10 mouse cellular contexts compared by ENCODE assay signal in genomic region chr3:41201782-41202181, GRCm38 (mm10).
A peak's percentile ranks its signal among the peaks of the same experiment; 100 is the strongest.
DNase-seq lines count a peak whose midpoint lies in the region; TF ChIP-seq lines count a peak whose summit lies in the region.
"Had no signal": no experiment of that assay in that cellular context is flagged by ENCODE, and none has a peak within 500 bp of the region (broad histone marks: within the 10 kb centered on the region; RNA-seq: fewer than 3 reads in every experiment).

No protein-coding gene starts in this region.

- DNase-seq in heart, adult 2 months = no peak
- DNase-seq in heart, embryonic 10.5 days (ENCODE audit: low spot score) = no peak
- DNase-seq in testis, postnatal 14 days (ENCODE audit: low spot score) = no peak
- DNase-seq in embryo, embryonic 10.5 days (ENCODE audit: low spot score) = peak; percentile 59
- DNase-seq in thymus, postnatal 4 days = peak; percentile 55
- no peak for DNase-seq in frontal cortex, adult 2 months (ENCODE audit: extremely low spot score in 1 of 2, low spot score in 1 of 2)
- DNase-seq in heart, postnatal 36 days = no peak
- DNase-seq: layer of hippocampus, adult 9-11 months had no signal

- no peak overlapping the region for H3K9ac ChIP-seq in heart, adult 2 months (ENCODE audit: low read depth, low read length)

- H3K9me3 ChIP-seq in heart, embryonic 10.5 days = no peaks in the 10 kb centered on the region
- H3K9me3 ChIP-seq: midbrain, embryonic 10.5 days had no signal

- H3K27ac ChIP-seq in heart, adult 2 months = no peak overlapping the region
- no peak overlapping the region for H3K27ac ChIP-seq in heart, embryonic 10.5 days
- no peak overlapping the region for H3K27ac ChIP-seq in testis, adult 2 months (ENCODE audit: control insufficient read depth, insufficient read depth, low read depth, low read length)
- H3K27ac ChIP-seq: midbrain, embryonic 10.5 days had no signal

- H3K79me2 ChIP-seq in heart, adult 2 months (replicated peaks; ENCODE audit: control insufficient read depth, insufficient read depth, low read length) = no peaks in the 10 kb centered on the region

- H3K27me3 ChIP-seq in heart, adult 2 months (ENCODE audit: control insufficient read depth, insufficient read depth, low read length) = no peaks in the 10 kb centered on the region
- H3K27me3 ChIP-seq in heart, embryonic 10.5 days (ENCODE audit: insufficient read depth, poor library complexity, severe bottlenecking) = no peaks in the 10 kb centered on the region
- no peaks in the 10 kb centered on the region for H3K27me3 ChIP-seq in testis, adult 2 months (ENCODE audit: control insufficient read depth, insufficient read depth, low read length)

- no peak overlapping the region for H3K4me3 ChIP-seq in heart, adult 2 months
- H3K4me3 ChIP-seq in heart, embryonic 10.5 days = no peak overlapping the region
- H3K4me3 ChIP-seq in testis, adult 2 months (ENCODE audit: control insufficient read depth, low read depth, low read length) = no peak overlapping the region
- H3K4me3 ChIP-seq: midbrain, embryonic 10.5 days had no signal

- no peaks in the 10 kb centered on the region for H3K36me3 ChIP-seq in heart, adult 2 months (ENCODE audit: control insufficient read depth, insufficient read depth, low read length)
- no peaks in the 10 kb centered on the region for H3K36me3 ChIP-seq in heart, embryonic 10.5 days
- H3K36me3 ChIP-seq in testis, adult 2 months (ENCODE audit: control insufficient read depth, insufficient read depth, low read length) = no peaks in the 10 kb centered on the region
- H3K36me3 ChIP-seq: midbrain, embryonic 10.5 days had no signal

- TF ChIP-seq EP300 in heart, adult 2 months (IDR thresholded peaks at IDR 0.05; ENCODE audit: insufficient read depth, low read depth, low read length) = no peak

- no peak for TF ChIP-seq POLR2A in heart, adult 2 months (IDR thresholded peaks at IDR 0.05; ENCODE audit: insufficient read depth, low read depth, low read length)
- TF ChIP-seq POLR2A in testis, adult 2 months (IDR thresholded peaks at IDR 0.05; ENCODE audit: control insufficient read depth, low read depth, low read length) = no peak

- 42% methylated on average over 4 of the region's 4 CpGs for WGBS in heart, adult 2 months
- 33% methylated on average over 4 of the region's 4 CpGs for WGBS in heart, embryonic 10.5 days

- intact Hi-C loops in heart, adult 2 months (cut with DNase I) = no loop called here
- intact Hi-C loops in heart, postnatal 36 days (cut with DNase I) = no loop called here

- peak; percentile 44 for TF ChIP-seq CTCF in heart, adult 2 months (IDR thresholded peaks at IDR 0.05)
- peak; percentile 35; the same call in 1 of the 2 replicates for TF ChIP-seq CTCF in testis, adult 2 months (IDR thresholded peaks at IDR 0.05; ENCODE audit: control insufficient read depth, insufficient read depth, insufficient replicate concordance, low read depth, low read length)

- H3K4me1 ChIP-seq in heart, adult 2 months (ENCODE audit: control insufficient read depth, insufficient read depth, low read length) = no peaks in the 10 kb centered on the region
- peaks cover 20% of the 10 kb centered on the region for H3K4me1 ChIP-seq in heart, embryonic 10.5 days
- H3K4me1 ChIP-seq in testis, adult 2 months (ENCODE audit: control insufficient read depth, insufficient read depth, low read length) = no peaks in the 10 kb centered on the region

Comparison
In these comparisons a context has a peak if more than half of its experiments do, and no peak if none do; other contexts are left out.
1. DNase-seq: peak in embryo, embryonic 10.5 days (single experiment) and thymus, postnatal 4 days (single experiment); none in heart, adult 2 months (0 of 2), heart, embryonic 10.5 days (single experiment), testis, postnatal 14 days (single experiment), frontal cortex, adult 2 months (0 of 2) and heart, postnatal 36 days (0 of 2).